Mouse (Mus musculus): ENCODE data around the gene Nisch.

The Nisch gene

DNA sequence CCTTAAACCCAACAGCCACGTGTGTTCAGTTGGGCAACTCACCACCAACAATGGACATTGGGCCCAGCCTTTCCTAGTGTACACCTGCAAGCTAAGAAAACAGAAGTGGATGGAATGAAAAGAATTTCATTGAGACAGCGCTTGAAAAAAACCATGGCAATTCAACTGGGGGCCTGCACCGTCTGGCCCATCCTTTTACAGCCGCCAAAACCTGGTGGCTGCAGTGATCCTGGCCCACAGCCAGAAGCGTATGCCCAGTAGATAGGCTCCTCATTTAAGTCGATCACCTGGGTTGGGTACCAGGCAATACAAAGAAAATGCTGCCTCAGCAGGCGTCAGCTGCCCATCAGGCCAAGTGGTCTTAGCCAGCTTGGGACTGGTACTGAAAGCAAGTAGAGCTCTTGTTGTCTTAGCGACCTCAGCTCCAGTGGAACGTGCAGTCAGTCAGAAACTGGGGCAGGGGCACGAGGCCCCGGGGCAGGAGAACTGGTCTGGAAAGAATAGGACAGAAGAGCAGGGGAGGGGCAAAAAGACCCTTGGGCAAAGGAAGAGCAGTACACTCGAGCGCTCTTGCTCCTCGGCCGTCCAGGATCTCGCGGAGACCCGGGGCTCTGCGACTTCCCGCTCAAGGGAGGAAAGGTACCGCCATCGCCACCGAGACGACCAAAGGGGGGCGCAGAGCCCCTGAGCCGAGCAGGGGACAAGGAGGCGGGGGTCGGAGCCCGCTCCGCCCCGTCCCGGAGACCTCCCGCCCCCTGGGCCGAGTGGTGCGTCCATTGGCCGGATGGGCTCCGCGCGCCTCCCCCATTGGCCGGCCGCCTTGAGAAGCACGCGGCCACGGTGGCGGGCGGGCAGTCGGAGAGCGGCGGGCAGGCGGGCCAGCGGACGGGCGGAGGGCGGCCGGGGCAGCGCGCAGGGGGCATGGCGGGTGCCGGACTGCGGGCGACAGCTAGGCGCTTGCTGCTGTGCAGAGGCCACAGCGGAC lies 86.2 kb downstream of the Nisch start, which contains the start of gene Nt5dc2:
Gene Nt5dc2 (plus strand): TSS at position 818 of the 985 bp plus-strand sequence.
- DNase-seq (ENCODE audit: extremely low spot score), result peak; percentile 95

DNA sequence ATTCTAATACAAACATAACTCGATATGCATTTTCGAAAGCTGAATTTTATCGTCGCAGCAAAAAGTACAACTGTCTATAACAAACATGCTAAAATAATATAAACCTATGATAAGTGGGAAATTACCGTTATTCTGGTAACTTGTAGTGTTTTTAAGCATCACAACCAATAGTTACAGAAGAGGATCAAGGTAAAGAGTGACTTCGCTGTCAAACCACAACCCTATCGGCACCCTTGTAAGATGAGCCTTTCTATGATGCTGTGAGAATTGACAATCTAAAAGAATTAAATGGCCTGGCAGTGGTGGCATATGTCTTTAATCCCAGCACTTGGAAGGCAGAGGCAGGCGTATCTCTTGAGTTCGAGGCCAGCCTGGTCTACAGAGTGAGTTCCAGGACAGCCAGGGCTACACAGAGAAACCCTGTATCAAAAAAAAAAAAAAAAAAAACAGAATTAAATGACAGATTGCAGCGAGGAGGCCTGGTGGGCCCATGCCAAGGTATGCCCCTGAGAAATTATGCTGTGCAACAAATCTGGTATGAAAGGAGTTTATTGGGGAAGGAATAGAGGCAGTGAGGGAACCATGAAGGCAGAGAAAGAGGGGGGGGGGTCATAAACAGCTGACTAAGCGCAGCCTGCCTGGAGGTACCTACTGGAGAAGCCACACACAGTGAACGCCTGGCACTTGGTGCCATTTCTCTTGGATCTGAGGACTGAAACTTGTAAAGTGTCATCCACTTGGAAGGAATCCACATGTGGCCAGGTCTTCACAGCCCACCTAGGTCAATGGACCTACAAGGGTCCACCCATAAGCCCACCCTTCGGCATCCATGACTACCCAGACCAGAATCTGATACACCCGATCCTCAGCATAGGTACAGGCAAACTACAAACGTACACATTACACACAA lies 87.2 kb downstream of the Nisch start:
- DNase-seq (ENCODE audit: extremely low spot score), result no peak

DNA sequence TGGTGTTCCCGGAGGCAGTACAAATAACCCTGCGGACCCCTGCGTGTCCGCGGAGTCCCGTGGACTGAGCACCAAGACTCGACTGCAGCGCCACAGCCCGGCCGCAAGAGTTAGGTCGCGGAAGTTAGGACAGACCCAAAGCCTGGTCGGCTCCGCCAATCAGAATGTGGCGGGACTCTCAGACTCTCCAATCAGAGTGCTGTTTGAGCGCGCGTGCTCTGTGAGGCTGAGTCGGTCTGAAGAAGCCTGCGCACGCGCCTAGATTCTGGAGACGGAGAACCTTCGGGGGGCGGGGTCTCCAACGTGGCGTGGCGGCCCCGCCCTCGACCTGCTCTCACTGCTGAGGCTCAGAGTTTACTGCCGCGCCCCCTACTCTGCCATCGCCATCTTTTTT lies 87.9 kb downstream of the Nisch start, which contains the start of gene Smim4:
Gene Smim4 (minus strand): TSS at position 131 of the 394 bp plus-strand sequence.
- DNase-seq (ENCODE audit: extremely low spot score), result peak; percentile 94

DNA sequence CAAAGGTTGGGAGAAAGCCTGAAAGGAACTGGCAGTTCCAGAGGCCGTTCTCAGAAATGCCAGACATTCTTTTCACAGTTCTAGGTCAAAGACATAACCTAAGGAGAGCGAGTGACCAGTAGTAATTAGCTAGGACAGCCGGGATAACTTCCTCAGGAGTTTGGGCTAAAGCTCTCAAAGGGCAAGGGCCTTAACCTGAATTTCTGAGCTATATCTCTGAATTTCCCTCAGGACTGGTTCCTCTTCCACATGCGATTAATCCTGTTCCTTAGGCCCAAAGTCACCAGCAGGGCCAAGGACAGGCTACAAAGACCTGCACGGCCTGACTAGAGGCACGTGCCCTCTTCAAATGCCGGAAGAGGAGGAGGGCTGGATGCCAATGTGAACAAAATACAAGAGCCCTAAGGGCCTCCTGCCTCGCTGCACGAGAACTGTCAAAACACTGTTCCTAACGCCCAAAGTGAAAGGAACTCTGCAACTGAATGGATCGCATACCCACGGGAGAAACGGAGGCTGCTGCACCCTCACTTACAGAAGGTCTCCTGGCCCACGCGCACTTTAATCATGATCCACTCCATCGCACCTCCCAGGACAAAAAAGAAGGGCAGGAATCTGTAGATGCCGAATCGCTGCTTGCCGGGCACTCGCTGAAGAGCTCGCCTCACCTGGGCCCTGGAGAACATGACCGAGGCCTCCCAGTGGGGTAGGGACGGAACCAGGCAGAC lies 88.5 kb downstream of the Nisch start:
- DNase-seq (ENCODE audit: extremely low spot score), result peak; percentile 50

DNA sequence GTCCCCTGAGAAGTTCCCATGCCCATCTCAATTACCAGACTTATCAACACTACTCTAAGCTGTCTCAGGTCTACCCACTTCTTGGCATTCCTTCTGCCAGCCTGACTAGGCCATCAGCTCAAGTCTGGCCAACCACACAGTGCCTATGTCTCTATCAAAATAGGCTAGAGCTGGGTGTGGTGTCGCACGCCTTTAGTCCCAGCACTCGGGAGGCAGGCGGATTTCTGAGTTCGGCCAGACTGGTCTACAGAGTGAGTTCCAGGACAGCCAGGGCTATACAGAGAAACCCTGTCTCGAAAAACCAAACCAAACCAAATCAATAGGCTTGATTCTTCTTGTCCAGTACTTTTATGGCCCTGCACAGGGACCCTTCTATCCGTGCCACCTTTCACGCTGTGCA lies 89.9 kb downstream of the Nisch start:
- DNase-seq (ENCODE audit: extremely low spot score), result no peak

DNA sequence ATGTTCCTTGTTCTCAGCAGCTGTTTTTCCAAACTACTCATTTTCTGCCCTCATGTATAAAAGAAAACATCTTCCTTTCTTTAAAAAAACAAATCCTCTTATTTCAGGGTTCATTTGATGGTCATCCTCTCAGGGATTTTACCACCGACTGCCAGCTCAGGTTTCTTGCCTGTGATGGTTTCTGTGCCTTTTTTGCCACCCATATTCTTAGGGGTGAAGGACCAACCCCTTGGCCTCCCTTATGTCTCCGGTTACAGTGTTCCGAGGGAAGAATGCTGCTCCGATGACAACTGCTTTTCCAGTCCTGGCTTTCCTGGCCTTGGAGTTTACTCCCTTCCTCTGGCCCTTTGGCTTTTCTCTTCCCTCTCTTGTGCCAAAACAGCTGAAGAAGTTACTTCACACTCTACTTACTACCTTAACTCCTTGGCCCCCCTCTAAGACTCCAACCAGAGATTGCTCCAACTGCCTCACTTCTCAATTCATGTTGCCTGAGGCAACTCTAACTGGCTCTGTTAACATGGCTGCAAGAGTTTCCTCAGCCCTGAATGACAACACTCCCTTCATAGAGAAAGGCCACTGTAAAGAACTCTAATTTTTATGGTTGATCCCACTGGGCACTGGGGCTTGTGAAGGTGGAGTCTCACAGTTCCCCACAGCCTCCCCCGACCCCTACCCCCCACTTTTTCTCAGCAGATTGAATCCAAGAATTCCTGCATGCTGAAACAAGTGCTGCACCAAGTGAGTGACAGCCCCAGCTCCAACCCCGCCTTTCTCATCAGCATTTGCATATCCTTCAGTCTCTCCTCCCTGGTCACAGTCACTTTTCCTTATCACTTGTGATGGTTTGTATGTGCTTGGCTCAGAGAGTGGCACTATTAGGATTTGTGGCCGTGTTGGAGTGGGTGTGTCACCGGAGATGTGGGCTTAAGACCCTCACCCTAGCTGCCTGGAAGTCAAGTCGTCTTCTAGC lies 91.4 kb downstream of the Nisch start:
- DNase-seq (ENCODE audit: extremely low spot score), result no peak

All from embryo, embryonic 9.5 days (tissue).